Mouse (Mus musculus) embryonic facial prominence, embryonic 11.5 days (tissue): ENCODE measurements around the gene Mpdz. TPM values are rescaled to one million over a fixed set of nuclear protein-coding genes. Genes with fewer than 3 reads are reported as not detected.
A peak's percentile ranks its signal among the peaks of the same experiment; 100 is the strongest.

Experiments
- ATAC-seq: fragments of 200-750 bp; cut with Nextera tagmentation; replicated peaks from 2 replicates; pipeline ENCODE4 v1.8.0; 2017; ENCODE audit warnings: low read depth; ENCODE audit not compliant: insufficient number of reproducible peaks, low FRiP score, low TSS enrichment
- DNase-seq: peaks from one replicate; pipeline ENCODE4 v3.0.0-alpha.2; 2015; ENCODE audit warnings: low spot score
- H3K27ac ChIP-seq: fragments of 300-500 bp; sonication (generic); replicated peaks from 2 replicates; pipeline ENCODE4 v1.5.1; 2014; ENCODE audit warnings: mild to moderate bottlenecking, low read depth, low read length, control low read depth
- H3K27me3 ChIP-seq: fragments of 300-500 bp; sonication (generic); 2 replicates; pipeline ENCODE4 v1.6.1; 2014; ENCODE audit warnings: mild to moderate bottlenecking, low read length, moderate library complexity, mixed read lengths; ENCODE audit not compliant: control insufficient read depth, insufficient read depth
- H3K36me3 ChIP-seq: fragments of 300-500 bp; sonication (generic); replicated peaks from 2 replicates; pipeline ENCODE4 v1.6.1; 2014; ENCODE audit warnings: low read depth, mild to moderate bottlenecking, low read length, moderate library complexity, mixed read lengths; ENCODE audit not compliant: control insufficient read depth, insufficient read depth
- H3K4me1 ChIP-seq: fragments of 300-500 bp; sonication (generic); 2 replicates; pipeline ENCODE4 v1.6.1; 2014; ENCODE audit warnings: low read length, mixed read lengths; ENCODE audit not compliant: control insufficient read depth, insufficient read depth
- H3K4me2 ChIP-seq: fragments of 300-500 bp; sonication (generic); 2 replicates; pipeline ENCODE4 v1.6.1; 2014; ENCODE audit warnings: low read depth, mild to moderate bottlenecking, control low read depth, low read length, moderate library complexity
- H3K4me3 ChIP-seq: fragments of 300-500 bp; sonication (generic); 2 replicates; pipeline ENCODE4 v1.5.1; 2014; ENCODE audit warnings: low read depth, low read length, control low read depth
- H3K9ac ChIP-seq: fragments of 300-500 bp; sonication (generic); replicated peaks from 2 replicates; pipeline ENCODE4 v1.6.1; 2014; ENCODE audit warnings: mild to moderate bottlenecking, control low read depth, low read length
- H3K9me3 ChIP-seq: fragments of 300-500 bp; sonication (generic); replicated peaks from 2 replicates; pipeline ENCODE4 v1.6.1; 2016; ENCODE audit warnings: mild to moderate bottlenecking, low read length, inconsistent platforms, mixed read lengths; ENCODE audit not compliant: control insufficient read depth
- WGBS: fragments of 180-500 bp; shearing (Covaris S2); extraction: QIAGEN DNeasy Blood & Tissue Kit; methylation state at CpG from one replicate; pipeline ENCODE4 v1.1.7; 2014; 5-methylcytosine and 5-hydroxymethylcytosine counted together
- polyA plus RNA-seq: library from polyadenylated mRNA; unstranded; fragments of >200 nt; fragmentation: Nextera tagmentation; extraction: Ambion mirVana; gene quantifications from 2 replicates; pipeline ENCODE4 v1.2.1, GENCODE M21; 2014

The Mpdz gene
- polyA plus RNA-seq, 1 experiment from 2014 or later: 36.8 TPM

GRCm38 (mm10) chr4:81298384-81298783 lies 144.2 kb downstream of the Mpdz start:
- H3K4me3 ChIP-seq: no peak overlapping the region
- 75% methylated on average over 4 of the region's 4 CpGs for WGBS
- H3K4me2 ChIP-seq: no peak overlapping the region
- no peaks in the 10 kb centered on the region; the same call in none of the 2 replicates for H3K36me3 ChIP-seq
- H3K9me3 ChIP-seq: no peaks in the 10 kb centered on the region
- no peak overlapping the region for H3K9ac ChIP-seq
- ATAC-seq: no peak
- H3K27ac ChIP-seq: no peak overlapping the region
- DNase-seq: no peak
- no peaks in the 10 kb centered on the region for H3K27me3 ChIP-seq
- no peaks in the 10 kb centered on the region for H3K4me1 ChIP-seq

- ATAC-seq (no peak), DNase-seq (no peak)
- no peak overlapping the region for H3K4me3 ChIP-seq
- no peaks in the 10 kb centered on the region; the same call in none of the 2 replicates for H3K36me3 ChIP-seq
- no peak overlapping the region for H3K4me2 ChIP-seq
- H3K27ac ChIP-seq: no peak overlapping the region
- no peak overlapping the region for H3K9ac ChIP-seq
- H3K4me1 ChIP-seq: no peaks in the 10 kb centered on the region
- H3K9me3 ChIP-seq: no peaks in the 10 kb centered on the region
- H3K27me3 ChIP-seq: no peaks in the 10 kb centered on the region
Observed at GRCm38 (mm10) chr4:81293309-81293708, 149.3 kb downstream of the Mpdz start.

GRCm38 (mm10) chr4:81285564-81285963 lies 157.1 kb downstream of the Mpdz start:
- 87% methylated on average over 4 of the region's 4 CpGs for WGBS
- H3K4me1 ChIP-seq: no peaks in the 10 kb centered on the region
- H3K9ac ChIP-seq: no peak overlapping the region
- H3K4me2 ChIP-seq: no peak overlapping the region
- no peaks in the 10 kb centered on the region for H3K27me3 ChIP-seq
- no peak overlapping the region for H3K27ac ChIP-seq
- H3K9me3 ChIP-seq: no peaks in the 10 kb centered on the region
- no peak overlapping the region for H3K4me3 ChIP-seq
- no peaks in the 10 kb centered on the region; the same call in 1 of the 2 replicates for H3K36me3 ChIP-seq
- DNase-seq (no peak), ATAC-seq (no peak)

GRCm38 (mm10) chr4:81283611-81284010 lies 159.0 kb downstream of the Mpdz start:
- WGBS: 89% methylated on average over 3 of the region's 3 CpGs
- Histone ChIP-seq H3K27me3 (no peaks in the 10 kb centered on the region), H3K9ac (no peak overlapping the region), H3K4me3 (no peak overlapping the region), H3K9me3 (no peaks in the 10 kb centered on the region), H3K4me1 (no peaks in the 10 kb centered on the region), H3K27ac (no peak overlapping the region), H3K36me3 (no peaks in the 10 kb centered on the region; the same call in 1 of the 2 replicates), H3K4me2 (no peak overlapping the region)
- ATAC-seq (no peak), DNase-seq (no peak)

GRCm38 (mm10) chr4:81283081-81283480 lies 159.5 kb downstream of the Mpdz start:
- Histone ChIP-seq H3K36me3 (no peaks in the 10 kb centered on the region; the same call in 1 of the 2 replicates), H3K9me3 (no peaks in the 10 kb centered on the region), H3K27me3 (no peaks in the 10 kb centered on the region), H3K4me3 (no peak overlapping the region), H3K4me1 (no peaks in the 10 kb centered on the region), H3K9ac (no peak overlapping the region), H3K27ac (no peak overlapping the region), H3K4me2 (no peak overlapping the region)
- DNase-seq: no peak
- 94% methylated on average over 6 of the region's 6 CpGs for WGBS
- no peak for ATAC-seq

GRCm38 (mm10) chr4:81280098-81280497 lies 162.5 kb downstream of the Mpdz start:
- DNase-seq (no peak), ATAC-seq (no peak)
- no peaks in the 10 kb centered on the region for H3K9me3 ChIP-seq
- no peak overlapping the region for H3K4me3 ChIP-seq
- H3K4me1 ChIP-seq: no peaks in the 10 kb centered on the region
- H3K36me3 ChIP-seq: no peaks in the 10 kb centered on the region
- 61% methylated on average over 4 of the region's 4 CpGs for WGBS
- H3K27me3 ChIP-seq: no peaks in the 10 kb centered on the region
- no peak overlapping the region for H3K27ac ChIP-seq
- no peak overlapping the region for H3K9ac ChIP-seq
- no peak overlapping the region for H3K4me2 ChIP-seq

GRCm38 (mm10) chr4:81279451-81279850 lies 163.2 kb downstream of the Mpdz start:
- H3K4me2 ChIP-seq: no peak overlapping the region
- ATAC-seq (no peak), DNase-seq (no peak)
- H3K4me3 ChIP-seq: no peak overlapping the region
- no peak overlapping the region for H3K27ac ChIP-seq
- H3K9ac ChIP-seq: no peak overlapping the region
- WGBS: 81% methylated on average over 5 of the region's 5 CpGs
- H3K36me3 ChIP-seq: no peaks in the 10 kb centered on the region
- H3K27me3 ChIP-seq: no peaks in the 10 kb centered on the region
- no peaks in the 10 kb centered on the region for H3K4me1 ChIP-seq
- no peaks in the 10 kb centered on the region for H3K9me3 ChIP-seq

GRCm38 (mm10) chr4:81275957-81276715 lies 166.5 kb downstream of the Mpdz start:
- no peak overlapping the region for H3K4me3 ChIP-seq
- peak; percentile 6 for DNase-seq
- H3K36me3 ChIP-seq: no peaks in the 10 kb centered on the region
- no peaks in the 10 kb centered on the region for H3K27me3 ChIP-seq
- H3K9me3 ChIP-seq: no peaks in the 10 kb centered on the region
- ATAC-seq: no peak
- H3K27ac ChIP-seq: no peak overlapping the region
- H3K9ac ChIP-seq: no peak overlapping the region
- no peaks in the 10 kb centered on the region for H3K4me1 ChIP-seq
- H3K4me2 ChIP-seq: no peak overlapping the region
- WGBS: 52% methylated on average over 6 of the region's 6 CpGs
